Comparison of ENCODE assay signal across 8 mouse cellular contexts in the genomic region with DNA sequence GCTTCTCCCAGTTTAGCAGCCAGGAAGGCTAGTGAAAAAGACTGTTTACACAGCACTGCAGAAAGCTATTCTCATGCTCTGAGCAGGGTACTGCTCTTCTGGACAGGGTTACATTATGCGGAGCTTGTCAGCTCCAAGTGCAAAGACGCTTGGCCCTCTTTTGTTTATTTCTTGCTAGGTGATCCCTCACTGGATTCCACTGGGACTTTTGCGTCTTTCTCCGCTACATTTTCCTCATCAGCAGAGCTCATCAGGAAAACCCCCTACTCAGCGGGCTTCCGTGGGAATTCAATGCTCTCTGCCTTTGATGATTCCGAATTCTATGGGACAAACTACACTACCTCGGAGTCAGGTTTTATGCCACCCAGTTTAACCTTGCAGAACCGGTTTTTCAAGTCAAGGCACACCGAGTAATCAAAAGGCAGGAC.
DNase-seq lines count a peak whose midpoint lies in the region; ATAC-seq and TF ChIP-seq lines count a peak whose summit lies in the region.

No protein-coding gene starts in this region.

- peak; percentile 75 for ATAC-seq in midbrain, embryonic 15.5 days (replicated peaks)
- ATAC-seq in activated CD4-positive, CD25-positive, alpha-beta regulatory T cell, adult 4 months: no peak

- H3K27me3 ChIP-seq in midbrain, embryonic 15.5 days (replicated peaks): no peaks in the 10 kb centered on the region

- no peak for DNase-seq in left cerebral cortex, adult 2 months (ENCODE audit: extremely low spot score in 1 of 2, low spot score in 2 of 2)
- no peak for DNase-seq in left cerebral cortex, adult 9 months (ENCODE audit: low spot score in 2 of 2)
- DNase-seq in kidney, postnatal 4 days: peak; percentile 18 to 45
- DNase-seq in cerebellum, adult 9-10 months: no peak
- DNase-seq in thymus, postnatal 36 days: no peak

- 1% methylated on average over 10 of the region's 10 CpGs for WGBS in midbrain, embryonic 15.5 days

- no peaks in the 10 kb centered on the region for H3K9me3 ChIP-seq in midbrain, embryonic 15.5 days

- TF ChIP-seq POLR2A in embryonic fibroblast, embryonic 13.5 days (IDR thresholded peaks at IDR 0.05; ENCODE audit: low read depth, low read length): no peak

- H3K27ac ChIP-seq in left cerebral cortex, adult 2 months: peak overlapping the region; percentile 60
- H3K27ac ChIP-seq in embryonic fibroblast, embryonic 13.5 days (ENCODE audit: insufficient read depth, low read length): no peak overlapping the region
- peak overlapping the region; percentile 74 for H3K27ac ChIP-seq in midbrain, embryonic 15.5 days

- H3K4me2 ChIP-seq in midbrain, embryonic 15.5 days: peak overlapping the region; percentile 57

- peak overlapping the region; percentile 30 for H3K4me3 ChIP-seq in left cerebral cortex, adult 2 months
- H3K4me3 ChIP-seq in embryonic fibroblast, embryonic 13.5 days (ENCODE audit: insufficient read depth, low read length): peak overlapping the region; percentile 9; the same call in 1 of the 2 replicates
- peak overlapping the region; percentile 28 for H3K4me3 ChIP-seq in midbrain, embryonic 15.5 days

- intact Hi-C loops in left cerebral cortex, adult 2 months (cut with DNase I): loop anchor here (1.0 to 10.0 kb wide), 7 partner anchors 46 to 991 kb away; a partner anchor contains a TSS

- no peak for TF ChIP-seq CTCF in left cerebral cortex, adult 2 months (IDR thresholded peaks at IDR 0.05)
- no peak for TF ChIP-seq CTCF in embryonic fibroblast, embryonic 13.5 days (IDR thresholded peaks at IDR 0.05; ENCODE audit: borderline replicate concordance, insufficient read depth, low read length)

- H3K9ac ChIP-seq in midbrain, embryonic 15.5 days: peak overlapping the region; percentile 38

- H3K36me3 ChIP-seq in midbrain, embryonic 15.5 days (replicated peaks): no peaks in the 10 kb centered on the region

- H3K4me1 ChIP-seq in embryonic fibroblast, embryonic 13.5 days (ENCODE audit: control insufficient read depth, insufficient read depth, low read length): peaks cover 2% of the 10 kb centered on the region; the same call in 1 of the 2 replicates
- H3K4me1 ChIP-seq in midbrain, embryonic 15.5 days: peaks cover 11% of the 10 kb centered on the region; the same call in 1 of the 2 replicates

Comparison
In these comparisons a context has a peak if more than half of its experiments do, and no peak if none do; other contexts are left out.
1. DNase-seq: peak in kidney, postnatal 4 days (2 of 2); none in left cerebral cortex, adult 2 months (0 of 2), left cerebral cortex, adult 9 months (0 of 2), cerebellum, adult 9-10 months (single experiment) and thymus, postnatal 36 days (0 of 2).
2. Peak in every context shown above with its lines, with median percentiles within 50 percentile points of each other: H3K4me3 ChIP-seq.